Mouse (Mus musculus): ENCODE results near the gene Man2a1. TPM values are rescaled to one million over a fixed set of nuclear protein-coding genes. Genes with fewer than 3 reads are reported as not detected.
"Not testable (repeated sequence)": the region's sequence is repeated elsewhere in the genome, so short reads cannot be mapped to it uniquely, and the experiment has no call there.

Gene Man2a1
- total RNA-seq, 2 experiments from 2014 or later: 118 to 124 TPM

- no peak for DNase-seq (ENCODE audit: low spot score in 2 of 2)
Observed at GRCm38 (mm10) chr17:64752126-64753019, 151.8 kb downstream of the Man2a1 start.

DNA sequence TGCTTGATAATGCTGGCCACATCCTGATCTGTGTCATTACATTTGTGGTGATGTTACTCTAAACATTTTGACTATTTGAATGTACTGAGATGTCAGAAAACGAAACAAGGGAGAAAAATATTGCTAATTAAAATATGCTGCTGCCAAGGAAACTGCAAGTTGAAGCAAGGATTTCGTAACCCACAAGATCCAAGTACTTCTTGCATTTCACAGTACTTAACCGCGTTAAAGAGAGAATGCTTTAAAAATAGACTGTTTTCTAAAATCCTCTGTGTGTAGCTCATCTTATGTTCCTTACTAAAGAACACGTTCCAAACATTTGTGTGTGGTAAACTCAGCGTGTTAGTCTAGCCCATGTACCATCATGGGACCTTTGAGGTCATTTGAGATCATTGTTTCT lies 153.0 kb downstream of the Man2a1 start:
- DNase-seq (ENCODE audit: low spot score in 2 of 2): no peak

DNA sequence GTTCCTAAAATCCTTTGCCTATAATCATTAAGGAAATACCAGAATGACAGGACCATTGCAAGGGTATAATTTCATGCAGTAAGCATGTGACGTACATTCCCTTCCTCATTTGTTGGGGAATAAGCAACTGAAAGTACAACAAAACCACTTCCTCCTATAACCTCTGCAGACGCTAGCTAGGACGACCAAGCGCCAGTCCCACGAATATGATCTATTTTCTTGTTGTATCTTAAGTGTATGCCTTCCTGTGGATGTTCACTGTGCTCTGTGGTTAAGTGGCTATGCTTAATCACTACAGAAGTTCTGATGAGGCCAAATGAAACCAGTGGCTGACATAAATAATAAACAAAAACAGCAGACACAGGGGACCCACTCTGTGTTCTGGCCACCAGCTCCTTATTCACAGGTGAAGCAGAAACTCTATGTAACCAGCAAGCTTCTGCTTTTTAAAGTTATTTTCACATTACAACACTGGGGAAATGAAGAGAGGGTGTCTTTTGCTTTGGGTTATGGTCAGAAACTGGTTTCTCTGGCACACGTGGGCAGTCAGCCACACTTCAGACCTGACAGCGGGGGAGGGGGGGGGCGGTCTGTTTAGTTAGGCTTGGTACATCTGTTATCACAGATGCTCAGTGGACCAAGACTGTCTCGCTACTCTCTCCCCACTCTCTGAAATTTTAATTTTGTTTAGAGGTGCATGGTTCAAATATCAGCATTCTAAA lies 153.8 kb downstream of the Man2a1 start:
- no peak for DNase-seq (ENCODE audit: low spot score in 2 of 2)

GRCm38 (mm10) chr17:64755191-64755590 lies 154.7 kb downstream of the Man2a1 start:
- no peak for DNase-seq (ENCODE audit: low spot score in 2 of 2)

DNA sequence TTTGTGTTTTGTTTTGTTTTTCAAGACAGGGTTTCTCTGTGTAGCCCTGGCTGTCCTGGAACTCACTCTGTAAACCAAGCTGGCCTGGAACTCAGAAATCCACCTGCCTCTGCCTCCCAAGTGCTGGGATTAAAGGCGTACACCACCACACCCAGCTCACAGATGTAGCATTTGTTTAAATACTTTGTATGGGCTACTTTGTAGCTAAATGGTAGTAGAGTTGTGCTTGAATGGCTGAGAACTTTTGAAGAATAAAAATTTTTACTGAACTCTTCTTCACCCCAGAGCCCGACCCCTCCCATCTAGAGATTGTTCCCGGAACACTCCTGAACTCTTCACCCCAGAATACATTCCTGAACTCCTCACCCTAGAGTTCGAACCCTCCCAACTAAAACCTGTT lies 162.1 kb downstream of the Man2a1 start:
- DNase-seq (ENCODE audit: low spot score in 2 of 2): not testable (repeated sequence)

GRCm38 (mm10) chr17:64763491-64763890 lies 163.0 kb downstream of the Man2a1 start:
- DNase-seq (ENCODE audit: low spot score in 2 of 2): no peak

DNA sequence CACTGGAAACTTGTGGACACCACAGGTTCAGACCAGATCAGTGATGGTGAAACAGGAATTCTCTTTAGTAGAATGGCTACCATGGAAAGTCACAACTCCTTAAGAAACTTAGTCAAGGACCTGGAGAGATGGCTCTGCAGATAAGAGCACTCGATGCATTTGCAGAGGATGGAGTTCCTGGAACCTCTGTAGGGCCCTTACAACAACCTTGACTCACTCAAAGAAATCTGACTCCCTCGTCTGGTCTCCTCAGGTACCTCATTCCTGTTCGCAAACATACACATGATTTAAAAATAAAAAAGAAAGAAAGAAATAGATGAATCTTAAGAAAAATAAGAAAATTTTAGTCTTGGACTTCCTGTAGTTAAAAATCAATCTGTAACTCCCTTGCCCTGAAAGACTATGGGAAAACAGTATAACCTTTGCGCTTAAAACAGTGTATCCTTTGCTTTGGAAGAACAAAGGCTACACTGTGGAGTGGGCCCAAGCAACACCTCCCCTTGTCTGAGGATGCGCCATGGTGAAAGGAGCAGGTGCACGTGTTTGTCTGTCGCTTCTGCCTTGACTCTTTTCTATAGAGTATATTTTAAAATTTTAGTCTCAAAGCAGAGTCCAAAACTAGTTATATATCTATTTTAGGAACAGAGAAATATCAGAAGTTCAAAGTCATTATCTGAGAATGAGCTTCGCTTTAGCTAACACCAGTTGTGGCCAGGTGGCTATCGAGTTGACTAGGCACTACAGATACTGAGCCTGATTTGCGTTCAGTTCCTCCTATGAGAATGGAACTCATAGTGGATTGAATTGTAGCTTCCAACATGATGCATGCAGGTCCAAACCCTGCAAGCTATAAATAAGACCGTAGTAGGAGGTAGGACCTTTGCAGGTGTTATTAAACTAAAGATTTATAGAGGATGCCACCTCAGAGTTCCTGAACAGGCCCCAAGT lies 163.9 kb downstream of the Man2a1 start:
- no peak for DNase-seq (ENCODE audit: low spot score in 2 of 2)

GRCm38 (mm10) chr17:64765286-64765685 lies 164.8 kb downstream of the Man2a1 start:
- no peak for DNase-seq (ENCODE audit: low spot score in 2 of 2)

- DNase-seq (ENCODE audit: low spot score in 2 of 2): no peak
Observed at GRCm38 (mm10) chr17:64766507-64766906, 166.0 kb downstream of the Man2a1 start.

GRCm38 (mm10) chr17:64770277-64770676 lies 169.7 kb downstream of the Man2a1 start:
- DNase-seq (ENCODE audit: low spot score in 2 of 2): no peak

DNA sequence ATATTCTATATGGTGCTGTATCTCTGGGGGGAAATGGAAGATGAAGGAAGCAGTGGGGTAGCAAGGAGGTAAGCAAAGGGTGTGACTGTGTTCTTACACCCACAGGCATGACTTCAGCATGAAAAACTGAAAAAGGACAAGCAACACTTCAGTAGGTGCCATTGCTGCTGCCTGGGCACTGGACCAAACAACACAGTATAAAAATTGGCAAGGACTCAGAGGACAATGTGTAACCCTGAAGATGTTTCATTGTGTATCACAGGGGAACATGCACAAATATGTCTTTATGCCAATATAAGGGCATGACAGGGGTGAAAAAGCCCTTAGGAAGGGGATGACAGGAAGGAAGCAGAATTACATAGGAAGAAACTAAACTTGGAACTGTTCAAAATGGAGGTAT lies 172.1 kb downstream of the Man2a1 start:
- no peak for DNase-seq (ENCODE audit: low spot score in 2 of 2)

DNA sequence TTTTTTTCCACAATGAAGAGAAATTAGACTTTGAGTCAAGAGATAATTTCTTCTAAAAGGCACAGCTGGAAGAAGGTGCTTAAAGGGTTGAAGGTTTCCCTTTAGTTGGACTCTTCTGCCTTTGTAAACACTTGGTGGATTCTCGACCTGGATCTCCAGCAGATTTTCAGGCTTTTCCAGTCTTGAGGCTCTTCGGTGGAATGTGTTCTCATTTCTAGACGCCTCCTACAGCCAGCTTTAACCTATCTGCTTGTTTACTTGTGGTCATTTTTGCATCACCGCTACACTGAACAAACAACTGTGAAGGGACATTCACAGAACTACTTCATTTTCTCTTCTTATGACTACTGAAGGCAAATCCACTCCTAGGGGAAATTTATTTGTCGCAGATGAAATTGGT lies 173.7 kb downstream of the Man2a1 start:
- no peak for DNase-seq (ENCODE audit: low spot score in 2 of 2)

DNA sequence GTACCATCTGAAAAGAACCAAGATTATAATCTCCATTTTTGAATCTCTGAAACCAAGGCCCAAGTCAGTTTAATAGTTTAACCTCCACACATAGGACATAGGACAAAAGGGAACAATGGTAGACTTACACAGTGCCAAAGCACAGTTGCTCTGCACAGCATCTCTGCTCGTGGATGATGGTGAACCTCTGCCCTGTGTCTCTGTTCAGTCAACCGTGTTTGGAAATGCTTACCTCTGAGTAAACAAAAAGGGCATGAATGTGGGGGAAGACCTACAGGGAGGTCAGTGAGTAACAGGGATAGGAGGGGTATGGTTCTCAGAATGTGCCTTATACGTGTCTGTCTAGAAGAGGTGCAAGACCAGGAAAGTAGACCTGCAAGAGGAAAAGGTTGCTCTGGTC lies 177.8 kb downstream of the Man2a1 start:
- DNase-seq (ENCODE audit: low spot score in 2 of 2): no peak

- no peak for DNase-seq (ENCODE audit: low spot score in 2 of 2)
Observed at GRCm38 (mm10) chr17:64778756-64779155, 178.2 kb downstream of the Man2a1 start.

DNA sequence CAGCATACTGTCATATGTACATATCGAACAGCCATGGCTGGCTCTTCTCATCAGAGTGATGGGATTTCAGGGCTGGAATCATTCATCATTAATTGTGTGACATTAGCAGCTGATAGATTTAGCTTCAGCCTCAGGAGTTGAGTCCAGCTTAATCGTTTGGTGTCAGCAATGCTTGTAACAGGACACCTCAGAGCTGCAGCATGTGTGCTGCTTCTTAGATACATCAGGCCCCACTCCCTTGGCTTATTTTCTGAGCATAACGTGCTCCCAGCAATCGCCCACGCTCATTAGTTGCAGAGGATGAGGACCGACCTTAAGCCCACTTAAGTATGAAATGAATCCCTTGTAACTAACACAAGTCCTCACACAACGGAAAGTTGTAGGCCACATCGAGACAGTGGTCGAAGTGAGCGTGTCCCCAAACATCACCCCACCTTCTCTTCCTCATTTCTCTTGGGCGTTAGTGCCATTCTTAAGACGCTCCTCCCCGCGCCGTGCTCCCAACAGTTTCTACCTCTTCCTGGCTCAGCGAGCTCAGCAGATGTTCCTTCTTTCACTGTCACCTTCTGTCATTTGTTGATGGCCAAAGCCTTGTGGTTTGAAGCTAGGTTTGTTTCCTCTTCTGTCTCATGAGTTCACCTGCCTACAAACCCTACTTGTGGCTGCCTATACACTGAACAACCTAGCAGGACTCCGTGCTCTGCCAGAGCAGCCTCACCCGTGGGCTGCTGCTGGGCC lies 180.4 kb downstream of the Man2a1 start:
- DNase-seq (ENCODE audit: low spot score in 2 of 2): no peak

DNA sequence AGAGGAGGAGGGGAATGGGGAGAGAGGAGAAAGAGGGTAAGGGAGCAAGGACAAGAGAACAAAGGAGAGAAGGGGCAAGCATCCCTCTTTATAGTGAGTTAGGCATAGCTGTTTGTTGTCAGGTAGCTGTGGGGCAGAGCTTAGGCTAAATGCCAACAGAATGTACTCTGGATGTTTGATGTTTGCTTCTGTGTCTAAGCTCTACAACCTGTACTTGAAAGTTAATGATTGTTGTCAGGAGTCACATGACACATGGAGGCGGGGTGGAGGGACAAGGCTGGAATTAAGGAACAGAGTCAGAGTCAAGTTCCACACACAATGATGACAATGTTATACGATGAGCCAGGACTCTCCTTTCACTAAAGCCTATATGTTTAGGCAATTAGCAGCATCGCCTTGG lies 181.8 kb downstream of the Man2a1 start:
- DNase-seq (ENCODE audit: low spot score in 2 of 2): no peak

DNA sequence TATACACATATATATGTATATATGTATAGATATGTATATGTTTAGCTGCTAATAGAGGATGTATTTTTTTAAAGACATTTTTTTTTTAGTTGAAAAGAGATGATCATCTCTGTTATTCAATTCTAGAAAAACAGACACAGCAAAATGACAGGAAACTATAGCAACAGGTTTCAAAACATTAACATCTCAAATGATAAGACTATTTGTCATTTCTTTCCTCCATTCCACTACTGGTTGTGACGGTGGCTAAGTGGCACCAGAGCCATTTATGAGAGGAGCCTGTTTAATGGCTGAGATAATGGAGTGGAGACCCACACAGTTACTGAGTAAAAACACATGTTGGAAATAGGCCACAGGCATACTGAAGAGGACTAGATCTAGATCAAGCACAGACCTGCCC lies 185.4 kb downstream of the Man2a1 start:
- DNase-seq (ENCODE audit: low spot score in 2 of 2): no peak

- DNase-seq (ENCODE audit: low spot score in 2 of 2): no peak
Observed at GRCm38 (mm10) chr17:64788301-64788700, 187.8 kb downstream of the Man2a1 start.

DNA sequence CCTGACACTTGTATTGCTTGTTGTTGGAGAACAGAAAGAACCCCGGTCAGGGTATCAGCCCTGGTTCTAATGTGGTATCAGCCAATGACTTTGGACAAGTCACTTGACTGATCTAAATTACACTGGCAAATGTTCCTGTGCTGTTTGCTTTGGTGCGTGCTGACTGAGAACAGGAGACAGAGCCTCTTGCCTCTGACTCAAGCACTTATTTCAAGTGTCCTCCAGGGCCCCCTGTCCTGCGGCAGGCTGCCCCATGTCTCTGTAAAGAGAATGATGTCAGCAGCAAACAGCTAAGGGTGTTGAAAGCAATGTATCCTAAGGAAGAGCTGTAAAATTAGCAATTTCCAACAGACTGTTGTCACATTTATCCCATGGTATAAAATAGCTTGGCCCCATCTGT lies 188.6 kb downstream of the Man2a1 start:
- no peak for DNase-seq (ENCODE audit: low spot score in 2 of 2)

GRCm38 (mm10) chr17:64792076-64792475 lies 191.5 kb downstream of the Man2a1 start:
- no peak for DNase-seq (ENCODE audit: low spot score in 2 of 2)

- no peak for DNase-seq (ENCODE audit: low spot score in 2 of 2)
Observed at GRCm38 (mm10) chr17:64792623-64793022, 192.1 kb downstream of the Man2a1 start.
